Mouse (Mus musculus): Measurements from ENCODE around the gene Prkag1.

GRCm38 (mm10) chr15:98833281-98833680, 2.0 kb upstream of the Prkag1 start:
- TF ChIP-seq GATA1 (IDR thresholded peaks at IDR 0.05; ENCODE audit: borderline replicate concordance, low read length) (no peak), FLI1 (IDR thresholded peaks at IDR 0.05; ENCODE audit: low read length) (no peak)
